Mouse (Mus musculus) bone marrow, adult 2 months (tissue): ENCODE measurements around the gene Atp6v1g2.

Experiments
- CTCF ChIP-seq: fragments of 200-500 bp; IDR thresholded peaks from 2 replicates; pipeline ENCODE4 v1.5.1; 2011; ENCODE audit warnings: low read length, control low read depth; ENCODE audit not compliant: control insufficient read depth, insufficient read depth
- POLR2A ChIP-seq: fragments of 200-500 bp; IDR thresholded peaks from 2 replicates; pipeline ENCODE4 v1.6.1; 2011; ENCODE audit warnings: low read depth, mild to moderate bottlenecking, control low read depth, low read length, borderline replicate concordance; ENCODE audit not compliant: control insufficient read depth

DNA sequence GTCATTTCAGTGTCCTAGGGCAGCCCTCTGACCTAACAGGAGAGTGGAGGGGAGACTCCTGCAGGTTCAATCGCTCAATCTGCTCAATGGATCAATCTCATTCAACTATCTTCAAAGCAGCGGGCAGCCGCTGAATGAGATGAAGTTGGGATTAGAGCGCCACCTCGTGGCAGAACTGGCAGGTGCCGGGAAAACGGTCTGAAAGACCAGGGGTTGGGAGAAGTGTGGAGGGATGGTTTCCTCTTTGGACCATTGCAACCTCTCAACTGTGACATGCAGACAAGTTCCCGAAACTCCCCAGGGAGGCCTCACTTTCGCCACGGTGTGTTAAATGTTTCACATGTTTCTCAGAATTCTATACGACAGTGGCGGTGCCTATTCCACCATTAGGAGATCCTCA is 1.4 kb upstream of the Atp6v1g2 start:
- peak; percentile 91 for TF ChIP-seq CTCF
- TF ChIP-seq POLR2A = no peak
